Mouse (Mus musculus) thymus, adult 18-20 months (tissue): ENCODE results near the gene Rd3l.
"Not testable (repeated sequence)": the region's sequence is repeated elsewhere in the genome, so short reads cannot be mapped to it uniquely, and the experiment has no call there.

Experiments
- DNase-seq, 2 experiments: peaks; one replicate each; pipeline ENCODE4 v3.0.0; 2022; ENCODE audit warnings: mixed read lengths in 2 of 2

The Rd3l gene

DNA sequence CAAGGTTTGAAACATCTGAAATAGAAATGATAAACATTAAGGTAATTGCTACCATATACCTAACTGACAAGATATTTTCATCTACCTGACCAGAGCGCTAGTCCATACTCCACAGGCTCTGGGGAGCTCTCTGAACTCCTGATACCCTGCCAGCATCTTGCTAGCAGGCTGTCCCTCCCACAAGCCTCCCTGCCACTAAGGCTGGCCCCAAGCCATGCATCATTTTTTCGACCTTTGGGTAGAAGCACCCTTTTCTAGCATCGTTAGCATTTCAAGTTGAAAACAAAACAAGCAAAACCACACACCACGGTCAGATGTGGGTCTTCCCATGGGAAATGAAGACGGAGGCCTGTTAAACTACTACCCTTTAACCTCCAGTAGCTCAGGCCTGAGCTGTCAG lies 17.8 kb downstream of the Rd3l start:
- DNase-seq = no peak

DNA sequence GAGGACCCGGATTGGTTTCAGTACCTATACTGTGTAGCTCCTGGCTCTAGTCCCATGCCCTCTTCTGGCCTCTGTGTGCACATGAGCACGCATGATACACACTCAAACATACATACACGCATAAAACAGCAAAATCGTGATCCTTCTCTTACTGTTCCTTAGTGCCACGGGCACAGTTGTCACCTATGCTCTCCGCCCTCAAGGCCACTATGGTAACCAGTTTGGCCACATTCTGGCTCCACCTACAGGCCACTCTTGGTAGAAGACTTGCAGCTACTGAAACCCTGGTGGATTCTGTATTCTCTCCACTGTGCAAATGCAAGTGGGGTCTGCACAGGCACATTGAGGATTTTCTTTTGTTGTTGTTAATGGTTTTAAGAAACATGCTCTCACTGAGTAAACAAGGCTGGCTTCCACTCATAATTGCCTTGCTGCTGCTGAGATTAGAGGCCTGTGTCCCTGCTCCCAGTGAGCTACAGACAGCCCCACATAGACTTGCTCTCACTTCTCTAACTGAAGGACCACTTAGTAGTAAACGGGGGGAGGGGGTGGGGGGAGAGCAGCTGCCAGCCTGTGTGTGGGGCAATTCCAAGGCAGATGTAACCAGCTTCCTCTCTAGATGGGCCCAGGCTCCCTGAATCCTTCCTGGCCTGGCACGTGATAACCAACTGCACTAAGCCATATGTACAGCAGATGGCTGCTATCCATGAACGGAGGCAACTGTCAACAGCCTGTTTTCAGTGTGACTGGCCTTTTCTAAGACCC lies 22.8 kb downstream of the Rd3l start:
- DNase-seq = peak in 1 of 2 experiments; percentile 45

DNA sequence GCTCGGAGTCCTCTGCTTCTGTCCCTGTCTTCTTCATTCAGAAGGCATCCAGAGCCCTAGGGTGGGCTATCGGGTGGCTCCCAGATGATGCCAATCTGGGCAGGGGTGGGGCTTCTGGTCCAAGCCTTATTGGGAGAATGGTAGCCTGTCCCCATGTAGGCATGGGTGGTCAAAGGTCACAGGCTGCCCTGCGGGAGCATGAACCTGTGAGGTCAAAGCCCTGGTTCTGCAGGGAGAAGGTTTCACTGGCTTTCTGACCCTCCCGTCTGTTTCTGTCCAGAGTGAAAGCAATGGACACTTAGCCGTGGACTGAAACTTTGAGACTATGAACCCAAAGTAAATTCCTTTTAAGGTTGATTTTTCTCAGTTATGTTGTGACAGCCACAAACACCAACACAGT lies 24.9 kb downstream of the Rd3l start:
- no peak for DNase-seq

GRCm38 (mm10) chr12:111951701-111952100 lies 29.4 kb downstream of the Rd3l start:
- DNase-seq = no peak

DNA sequence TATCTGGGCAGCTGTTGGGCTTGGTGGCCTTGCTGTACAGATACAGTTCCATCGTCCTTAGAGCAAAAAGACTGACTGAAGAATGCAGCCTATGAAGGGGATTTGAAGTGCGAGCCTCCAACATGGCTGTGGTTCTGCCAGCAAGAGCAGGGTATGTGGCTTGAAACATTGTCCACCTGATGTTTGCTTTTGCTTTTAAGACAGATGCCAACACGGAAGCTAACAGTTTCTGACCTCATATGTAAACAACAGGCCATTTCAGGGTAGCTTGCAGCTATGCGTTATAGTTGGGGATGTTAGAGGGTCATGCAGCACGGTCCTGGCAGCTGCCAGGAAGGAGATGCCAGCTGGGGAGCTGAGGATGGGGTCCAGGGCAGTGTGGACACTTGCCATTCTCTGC lies 30.6 kb downstream of the Rd3l start:
- no peak for DNase-seq

GRCm38 (mm10) chr12:111946716-111947115 lies 34.4 kb downstream of the Rd3l start:
- DNase-seq = peak; percentile 30 to 42

DNA sequence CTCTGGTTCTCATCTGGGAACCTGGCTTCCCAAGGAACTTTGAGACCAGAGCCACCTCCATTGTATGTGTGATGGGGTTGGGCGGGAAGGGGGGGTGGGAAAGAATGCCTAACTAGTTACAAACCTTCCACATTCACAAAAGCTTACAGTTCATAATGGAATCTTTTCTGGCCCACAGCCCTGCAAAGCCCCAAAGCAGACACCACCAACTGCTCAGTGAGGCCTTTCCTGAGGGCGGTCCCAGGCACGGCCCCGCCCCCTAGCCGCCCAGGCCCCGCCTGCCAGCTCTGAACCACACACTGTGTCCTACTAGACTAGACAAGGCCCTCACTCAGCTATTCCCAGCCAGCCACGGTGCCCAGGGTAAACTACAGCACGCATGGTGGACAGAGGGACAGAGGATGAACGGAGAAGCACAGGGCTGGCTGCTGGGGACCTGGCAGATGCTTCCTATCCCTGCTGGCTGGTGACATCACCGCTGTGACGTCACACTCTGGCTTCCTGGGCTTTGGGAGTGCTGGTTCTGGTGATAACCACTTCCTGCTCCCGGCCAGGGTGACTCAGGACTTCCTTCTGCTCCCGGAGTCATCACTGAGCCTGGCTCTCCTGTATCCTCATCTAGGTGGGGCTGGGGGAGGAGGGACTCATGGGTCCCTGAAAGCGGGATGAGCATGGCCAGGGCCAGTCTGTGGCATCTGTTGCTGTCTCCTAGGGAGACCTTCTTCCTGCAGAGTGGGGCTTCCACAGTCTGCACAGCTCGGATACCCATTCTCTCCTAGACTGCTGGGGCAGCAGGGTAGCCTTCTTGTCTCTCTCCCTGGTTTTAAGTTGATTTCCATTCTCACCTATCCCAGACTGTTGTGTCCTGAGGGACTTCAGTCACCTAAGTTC lies 35.1 kb downstream of the Rd3l start:
- not testable (repeated sequence) for DNase-seq

- DNase-seq = no peak
These were observed 36.0 kb downstream of the Rd3l start for GRCm38 (mm10) chr12:111945115-111945514.

GRCm38 (mm10) chr12:111944065-111944987 lies 36.8 kb downstream of the Rd3l start:
- DNase-seq = not testable (repeated sequence)

DNA sequence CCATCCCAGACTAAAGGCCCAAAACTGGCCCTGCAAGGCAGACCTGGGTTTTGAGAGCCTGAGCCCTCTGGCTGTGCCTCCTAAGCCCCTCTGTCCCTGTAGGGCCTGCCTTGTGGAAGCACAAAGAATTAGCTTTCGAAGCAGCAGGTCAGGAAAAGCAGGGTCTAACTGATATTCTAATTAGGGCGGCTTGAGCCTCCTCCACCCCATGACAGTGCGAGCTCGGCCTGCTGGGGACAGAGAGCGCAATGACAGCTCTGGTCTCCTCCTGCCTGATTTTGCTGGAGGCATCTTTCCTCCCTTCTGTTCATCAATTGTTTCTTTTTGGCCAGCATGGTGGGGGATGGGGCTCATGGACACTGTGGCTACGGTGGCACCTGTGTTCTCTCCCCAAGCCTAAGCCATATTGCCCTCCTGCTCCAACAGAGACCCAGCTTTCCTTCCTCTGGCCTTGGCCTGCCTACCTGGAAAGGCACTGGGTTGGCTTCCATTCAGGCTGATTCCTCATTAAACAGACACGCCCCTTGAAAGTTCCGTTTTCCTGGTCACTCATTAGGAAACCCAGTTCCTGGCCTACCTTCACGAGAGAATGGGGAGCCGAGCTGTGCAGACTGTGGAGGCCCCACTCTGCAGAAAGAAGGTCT lies 37.6 kb downstream of the Rd3l start:
- DNase-seq = no peak

DNA sequence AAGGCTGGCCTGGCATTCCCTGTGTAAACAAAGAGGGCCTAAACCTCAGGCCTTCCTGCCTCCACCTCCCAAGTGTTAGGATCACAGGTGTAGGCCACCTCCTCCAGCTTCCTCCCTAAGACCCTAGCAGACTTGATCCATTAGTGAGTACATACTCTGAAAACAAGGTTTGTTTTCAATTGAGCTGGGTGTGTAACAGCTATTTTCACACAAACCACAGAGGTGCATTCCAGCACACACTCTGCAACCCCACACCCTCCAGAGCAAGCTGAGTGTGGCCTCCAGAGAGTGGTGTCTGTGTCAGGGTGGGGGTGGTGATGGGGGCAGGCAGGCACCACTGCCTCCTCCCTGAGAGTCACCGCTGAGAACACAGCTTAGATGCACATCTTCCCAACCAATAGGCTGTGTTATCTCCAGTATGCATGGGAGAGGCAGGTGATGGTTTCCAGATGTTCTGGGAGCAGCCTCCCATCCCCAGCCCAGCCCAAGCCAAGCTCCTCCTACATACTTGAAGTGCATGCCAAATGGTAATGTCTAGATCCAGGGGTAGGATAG lies 42.4 kb downstream of the Rd3l start:
- DNase-seq = no peak

GRCm38 (mm10) chr12:111936706-111937550 lies 44.2 kb downstream of the Rd3l start:
- no peak for DNase-seq

DNA sequence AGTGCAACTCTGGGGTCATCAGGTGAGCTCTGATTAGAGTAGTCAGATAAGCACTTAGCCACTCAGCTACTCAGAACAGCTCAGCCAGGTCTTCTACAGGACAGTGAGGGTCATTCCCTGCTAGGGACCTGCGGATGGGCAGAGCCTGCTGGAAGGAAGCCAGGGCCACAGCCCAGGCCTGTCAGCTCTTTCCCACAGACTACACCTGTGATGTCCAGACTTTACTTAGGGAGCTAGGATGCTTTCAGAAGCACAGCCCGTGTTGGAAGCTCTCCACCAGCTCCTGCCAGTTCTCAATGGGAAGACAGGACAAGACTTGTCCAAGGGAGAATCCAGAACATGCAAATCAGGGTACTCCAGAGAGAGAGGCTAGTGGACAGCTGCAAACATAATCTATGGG lies 47.1 kb downstream of the Rd3l start:
- no peak for DNase-seq

DNA sequence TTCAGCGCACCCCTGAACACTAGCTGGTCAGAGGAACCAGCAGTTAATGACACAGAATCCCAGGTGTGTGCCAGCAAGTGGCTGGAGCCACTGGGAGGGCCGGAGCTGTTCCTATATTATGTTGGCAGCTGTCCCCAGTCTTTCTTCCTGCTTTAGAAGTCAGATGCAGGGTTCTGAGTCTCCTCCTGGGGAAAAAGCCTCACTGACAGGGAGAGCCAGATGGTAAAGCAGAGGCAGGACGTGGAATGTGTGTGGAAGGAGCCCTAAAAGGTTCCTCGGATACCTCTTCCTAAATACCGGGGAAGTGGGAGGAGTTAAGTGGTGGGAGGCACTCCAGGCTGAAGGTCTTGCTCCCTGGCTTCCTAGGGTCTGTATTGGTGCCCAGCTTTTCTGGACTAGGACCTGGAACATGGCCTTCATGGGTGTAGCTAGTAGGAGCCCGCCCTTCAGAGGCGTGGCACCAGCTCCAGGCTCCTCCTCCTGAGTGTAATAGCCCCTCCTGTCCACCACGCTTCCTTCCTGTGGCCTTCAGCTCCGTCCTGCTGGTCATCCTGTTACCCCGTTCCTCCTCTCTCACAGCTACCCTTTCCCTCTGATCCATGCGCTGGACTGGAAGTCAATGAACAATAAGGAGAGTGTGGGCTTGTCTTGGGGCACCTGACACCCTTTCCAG lies 47.9 kb downstream of the Rd3l start:
- DNase-seq = no peak

- no peak for DNase-seq
These were observed 48.6 kb downstream of the Rd3l start for GRCm38 (mm10) chr12:111932513-111932912.

GRCm38 (mm10) chr12:111931411-111932025 lies 49.6 kb downstream of the Rd3l start:
- DNase-seq = no peak
